Mouse (Mus musculus): ENCODE measurements around the gene Sult2b1.

DNA sequence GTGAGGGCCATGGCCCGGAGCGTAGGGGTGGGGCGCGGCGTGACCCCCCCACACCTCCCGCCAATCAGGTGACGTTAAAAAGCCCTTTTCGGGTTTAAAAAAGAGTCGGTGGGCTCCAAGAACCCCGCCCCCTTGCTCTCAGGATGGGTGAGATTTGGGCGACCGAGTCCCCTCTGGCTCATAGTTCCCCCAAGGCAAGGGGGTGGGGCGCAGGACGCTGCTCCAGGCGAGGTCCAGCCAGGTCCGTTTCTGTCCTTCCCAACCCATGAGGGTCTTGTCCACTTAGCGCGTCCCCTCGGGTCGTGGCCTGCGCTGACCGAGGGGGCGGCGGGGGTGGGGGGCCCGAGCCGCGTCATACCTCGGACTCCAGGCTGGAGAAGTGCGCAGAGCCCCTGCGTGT lies 48.0 kb upstream of the Sult2b1 start:
- no peak for TF ChIP-seq CTCF (IDR thresholded peaks at IDR 0.05; ENCODE audit: borderline replicate concordance, extremely low read depth, insufficient read depth, insufficient read length)
- no peak for TF ChIP-seq POLR2A (IDR thresholded peaks at IDR 0.05; ENCODE audit: borderline replicate concordance, extremely low read depth, insufficient read depth, insufficient read length, poor library complexity, severe bottlenecking)
